Mouse (Mus musculus): ENCODE results near the gene Tmsb15l. TPM values are rescaled to one million over a fixed set of nuclear protein-coding genes. Genes with fewer than 3 reads are reported as not detected.

Gene Tmsb15l
- total RNA-seq, 1 experiment from 2014 or later, result not detected

Other genes with a start within 250 kb of the Tmsb15l start
- 321 and 346 TPM in 2 replicates for gene Morf4l2, start 233.2 kb downstream of the Tmsb15l start, total RNA-seq (2021)
- gene Glra4, start 196.7 kb downstream of the Tmsb15l start, total RNA-seq (2021), result not detected in 2 replicates
- gene Plp1, start 154.2 kb downstream of the Tmsb15l start, total RNA-seq (2021), result 5.2 and 8.1 TPM in 2 replicates
- 0.56 and 0.68 TPM in 2 replicates for gene Rab9b, start 108.1 kb downstream of the Tmsb15l start, total RNA-seq (2021)
- not detected in 2 replicates for gene H2bfm, start 49.5 kb downstream of the Tmsb15l start, total RNA-seq (2021)
- gene Tmsb15b2, start 1.4 kb downstream of the Tmsb15l start, total RNA-seq (2021), result 14.5 and 16.8 TPM in 2 replicates
- 7.3 and 7.4 TPM in 2 replicates for gene Tmsb15b1, start within 50 bp of the Tmsb15l start, total RNA-seq (2021)
- 10.5 and 13.3 TPM in 2 replicates for gene Zcchc18, start 16.3 kb upstream of the Tmsb15l start, total RNA-seq (2021)
- gene Slc25a53, start 61.4 kb upstream of the Tmsb15l start, total RNA-seq (2021), result 6.8 and 8.4 TPM in 2 replicates
- gene Fam199x, start 72.7 kb upstream of the Tmsb15l start, total RNA-seq (2021), result 6.0 and 6.3 TPM in 2 replicates
- gene Esx1, start 145.2 kb upstream of the Tmsb15l start, total RNA-seq (2021), result not detected in 2 replicates